Mouse (Mus musculus): ENCODE results near the gene Tbc1d2b. TPM values are rescaled to one million over a fixed set of nuclear protein-coding genes. Genes with fewer than 3 reads are reported as not detected.

The Tbc1d2b gene
- polyA plus RNA-seq, 1 experiment from 2014 or later, result 5.8 TPM

- Histone ChIP-seq H3K9ac (replicated peaks; ENCODE audit: low read depth, low read length) (no peak overlapping the region), H3K27me3 (ENCODE audit: control insufficient read depth, insufficient read depth, low read length) (no peaks in the 10 kb centered on the region), H3K4me2 (ENCODE audit: low read depth, low read length) (no peak overlapping the region), H3K4me1 (ENCODE audit: control insufficient read depth, insufficient read depth, low read length) (no peaks in the 10 kb centered on the region), H3K27ac (ENCODE audit: low read depth, low read length) (no peak overlapping the region), H3K36me3 (ENCODE audit: control insufficient read depth, insufficient read depth, low read length) (no peaks in the 10 kb centered on the region), H3K4me3 (ENCODE audit: low read depth, low read length) (no peak overlapping the region), H3K9me3 (ENCODE audit: control insufficient read depth, low read length) (no peaks in the 10 kb centered on the region)
- WGBS, result 68% methylated on average over 7 of the region's 7 CpGs
- no peak for ATAC-seq (ENCODE audit: low read depth)
These were observed 29.0 kb downstream of the Tbc1d2b start for GRCm38 (mm10) chr9:90241618-90242017.

- H3K4me1 ChIP-seq (ENCODE audit: control insufficient read depth, insufficient read depth, low read length), result no peaks in the 10 kb centered on the region
- H3K9ac ChIP-seq (replicated peaks; ENCODE audit: low read depth, low read length), result no peak overlapping the region
- H3K4me3 ChIP-seq (ENCODE audit: low read depth, low read length), result no peak overlapping the region
- no peaks in the 10 kb centered on the region for H3K27me3 ChIP-seq (ENCODE audit: control insufficient read depth, insufficient read depth, low read length)
- 79% methylated on average over 6 of the region's 6 CpGs for WGBS
- no peaks in the 10 kb centered on the region for H3K36me3 ChIP-seq (ENCODE audit: control insufficient read depth, insufficient read depth, low read length)
- ATAC-seq (ENCODE audit: low read depth), result no peak; the same call in 1 of the 2 replicates
- H3K27ac ChIP-seq (ENCODE audit: low read depth, low read length), result no peak overlapping the region
- H3K9me3 ChIP-seq (ENCODE audit: control insufficient read depth, low read length), result no peaks in the 10 kb centered on the region
- H3K4me2 ChIP-seq (ENCODE audit: low read depth, low read length), result no peak overlapping the region
These were observed 29.6 kb downstream of the Tbc1d2b start for GRCm38 (mm10) chr9:90241041-90241440.

DNA sequence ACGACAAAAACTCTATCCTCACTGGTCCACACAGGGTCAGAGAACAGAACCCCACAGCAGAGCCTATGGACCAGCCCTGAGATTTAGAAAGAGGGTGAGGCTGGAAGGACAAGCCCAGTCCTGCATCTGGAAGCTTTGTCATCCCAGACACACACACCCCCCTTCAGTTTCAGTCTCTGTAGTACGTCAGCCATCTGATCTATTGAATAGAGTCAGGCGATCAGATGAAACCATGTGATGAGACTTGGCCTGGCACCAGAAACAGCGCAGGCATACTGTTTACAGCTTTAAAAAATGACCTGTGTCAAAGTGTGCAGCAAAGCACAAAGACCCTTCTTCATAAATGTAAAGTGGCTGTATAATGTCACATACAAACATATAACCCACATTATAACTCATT lies 30.0 kb downstream of the Tbc1d2b start:
- no peak overlapping the region for H3K27ac ChIP-seq (ENCODE audit: low read depth, low read length)
- WGBS, result 63% methylated on average over 4 of the region's 4 CpGs
- H3K4me2 ChIP-seq (ENCODE audit: low read depth, low read length), result no peak overlapping the region
- H3K4me1 ChIP-seq (ENCODE audit: control insufficient read depth, insufficient read depth, low read length), result no peaks in the 10 kb centered on the region
- no peaks in the 10 kb centered on the region for H3K9me3 ChIP-seq (ENCODE audit: control insufficient read depth, low read length)
- no peak overlapping the region for H3K4me3 ChIP-seq (ENCODE audit: low read depth, low read length)
- no peaks in the 10 kb centered on the region for H3K36me3 ChIP-seq (ENCODE audit: control insufficient read depth, insufficient read depth, low read length)
- H3K27me3 ChIP-seq (ENCODE audit: control insufficient read depth, insufficient read depth, low read length), result no peaks in the 10 kb centered on the region
- ATAC-seq (ENCODE audit: low read depth), result peak; percentile 42; the same call in 1 of the 2 replicates
- no peak overlapping the region for H3K9ac ChIP-seq (replicated peaks; ENCODE audit: low read depth, low read length)

DNA sequence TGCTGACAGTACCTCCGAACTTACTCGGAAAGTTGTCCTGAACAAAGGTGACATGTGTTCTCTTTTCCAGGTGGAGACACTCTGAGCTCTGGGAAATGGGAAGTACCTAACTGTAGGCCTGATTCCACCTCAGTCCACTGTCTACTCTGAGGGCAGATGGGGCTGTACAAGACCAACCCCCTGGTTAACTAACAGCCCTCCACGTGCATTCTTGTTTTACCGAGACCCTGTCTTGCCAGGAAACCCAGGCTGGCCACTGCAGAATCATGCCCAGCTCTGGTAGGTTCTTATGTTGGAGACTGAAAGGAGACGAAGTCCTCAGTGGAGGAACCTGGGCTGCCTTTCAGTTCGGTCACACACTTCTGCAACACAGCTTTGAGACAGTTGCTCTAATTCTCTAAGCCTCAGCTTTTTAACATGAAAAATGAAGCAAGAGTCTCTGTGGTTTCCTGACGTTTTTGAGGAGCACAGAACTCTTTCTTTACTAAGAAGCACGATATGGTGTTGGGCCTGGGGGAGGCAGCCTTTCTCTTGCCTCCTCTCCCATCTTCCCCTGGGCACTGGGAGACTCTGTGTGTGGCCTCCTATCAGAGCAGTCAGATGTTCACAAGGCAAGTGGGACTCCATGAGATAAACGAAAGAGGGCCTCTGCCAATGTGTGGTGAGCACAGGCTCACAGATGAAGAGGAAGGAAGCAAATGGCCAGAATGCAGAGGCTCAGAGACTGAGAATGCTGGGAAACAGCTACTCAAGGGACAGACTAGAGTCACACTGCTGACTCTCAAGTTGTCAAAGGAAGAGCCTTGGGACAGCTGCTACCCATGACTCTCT lies 33.2 kb downstream of the Tbc1d2b start:
- no peaks in the 10 kb centered on the region for H3K9me3 ChIP-seq (ENCODE audit: control insufficient read depth, low read length)
- H3K27me3 ChIP-seq (ENCODE audit: control insufficient read depth, insufficient read depth, low read length), result no peaks in the 10 kb centered on the region
- 91% methylated on average over 9 of the region's 9 CpGs for WGBS
- no peak overlapping the region for H3K9ac ChIP-seq (replicated peaks; ENCODE audit: low read depth, low read length)
- H3K4me1 ChIP-seq (ENCODE audit: control insufficient read depth, insufficient read depth, low read length), result no peaks in the 10 kb centered on the region
- ATAC-seq (ENCODE audit: low read depth), result no peak
- no peak overlapping the region for H3K4me3 ChIP-seq (ENCODE audit: low read depth, low read length)
- H3K36me3 ChIP-seq (ENCODE audit: control insufficient read depth, insufficient read depth, low read length), result no peaks in the 10 kb centered on the region
- no peak overlapping the region for H3K4me2 ChIP-seq (ENCODE audit: low read depth, low read length)
- H3K27ac ChIP-seq (ENCODE audit: low read depth, low read length), result no peak overlapping the region

GRCm38 (mm10) chr9:90236817-90237216 lies 33.8 kb downstream of the Tbc1d2b start:
- H3K27ac ChIP-seq (ENCODE audit: low read depth, low read length), result no peak overlapping the region
- H3K4me1 ChIP-seq (ENCODE audit: control insufficient read depth, insufficient read depth, low read length), result no peaks in the 10 kb centered on the region
- no peaks in the 10 kb centered on the region for H3K27me3 ChIP-seq (ENCODE audit: control insufficient read depth, insufficient read depth, low read length)
- WGBS, result 95% methylated on average over 5 of the region's 5 CpGs
- H3K4me2 ChIP-seq (ENCODE audit: low read depth, low read length), result no peak overlapping the region
- no peaks in the 10 kb centered on the region for H3K9me3 ChIP-seq (ENCODE audit: control insufficient read depth, low read length)
- H3K36me3 ChIP-seq (ENCODE audit: control insufficient read depth, insufficient read depth, low read length), result no peaks in the 10 kb centered on the region
- H3K9ac ChIP-seq (replicated peaks; ENCODE audit: low read depth, low read length), result no peak overlapping the region
- H3K4me3 ChIP-seq (ENCODE audit: low read depth, low read length), result no peak overlapping the region
- no peak for ATAC-seq (ENCODE audit: low read depth)

GRCm38 (mm10) chr9:90235258-90235882 lies 35.2 kb downstream of the Tbc1d2b start:
- Histone ChIP-seq H3K27me3 (ENCODE audit: control insufficient read depth, insufficient read depth, low read length) (no peaks in the 10 kb centered on the region), H3K9me3 (ENCODE audit: control insufficient read depth, low read length) (no peaks in the 10 kb centered on the region), H3K4me1 (ENCODE audit: control insufficient read depth, insufficient read depth, low read length) (no peaks in the 10 kb centered on the region), H3K36me3 (ENCODE audit: control insufficient read depth, insufficient read depth, low read length) (no peaks in the 10 kb centered on the region), H3K27ac (ENCODE audit: low read depth, low read length) (no peak overlapping the region), H3K9ac (replicated peaks; ENCODE audit: low read depth, low read length) (no peak overlapping the region), H3K4me2 (ENCODE audit: low read depth, low read length) (no peak overlapping the region), H3K4me3 (ENCODE audit: low read depth, low read length) (no peak overlapping the region)
- 86% methylated on average over 10 of the region's 10 CpGs for WGBS
- ATAC-seq (ENCODE audit: low read depth), result no peak

DNA sequence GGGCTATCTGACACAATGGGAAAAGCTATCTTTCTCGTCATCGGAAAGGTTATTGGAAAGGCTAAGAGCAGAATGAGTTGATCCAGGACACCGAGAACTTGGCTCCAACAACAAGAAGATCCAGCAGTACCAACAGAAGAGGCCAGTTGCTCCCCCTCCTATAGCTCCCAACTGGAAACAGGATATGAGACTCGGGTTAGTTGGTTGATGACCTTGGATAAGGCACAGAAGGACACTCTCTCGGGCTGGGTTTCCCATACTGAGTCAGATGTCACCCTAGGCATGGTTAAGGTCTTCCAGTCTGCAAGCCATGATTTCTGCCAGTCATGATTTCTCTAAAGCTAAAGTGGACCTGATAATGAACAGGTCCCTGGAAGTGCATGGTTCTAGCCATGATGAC lies 35.8 kb downstream of the Tbc1d2b start:
- no peak for ATAC-seq (ENCODE audit: low read depth)

DNA sequence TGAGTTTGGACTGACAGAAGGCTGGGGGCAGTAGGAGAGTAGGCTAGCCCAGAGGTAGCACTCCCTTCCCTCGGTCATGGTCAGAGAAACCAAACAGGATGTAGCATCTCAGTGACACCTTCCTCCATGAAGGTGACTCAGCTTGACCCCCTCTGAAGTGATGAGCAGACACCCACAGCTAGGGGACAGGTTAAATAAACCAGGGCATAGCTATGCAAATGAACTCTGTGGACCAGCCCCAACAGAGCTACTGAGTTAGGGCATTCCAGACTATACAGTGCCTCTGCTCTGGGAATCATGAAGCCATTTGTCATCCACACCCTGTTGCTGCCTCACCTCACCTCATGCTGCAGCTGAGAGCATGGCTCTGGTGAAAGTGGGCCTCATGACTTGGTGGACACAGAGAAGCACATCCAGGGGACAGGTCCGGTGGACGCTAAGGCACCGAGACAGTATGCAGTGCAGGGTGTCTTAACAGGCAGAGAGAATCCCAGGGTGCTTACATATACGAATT lies 36.6 kb downstream of the Tbc1d2b start:
- Histone ChIP-seq H3K27ac (ENCODE audit: low read depth, low read length) (no peak overlapping the region), H3K4me1 (ENCODE audit: control insufficient read depth, insufficient read depth, low read length) (no peaks in the 10 kb centered on the region), H3K4me2 (ENCODE audit: low read depth, low read length) (no peak overlapping the region), H3K4me3 (ENCODE audit: low read depth, low read length) (no peak overlapping the region), H3K36me3 (ENCODE audit: control insufficient read depth, insufficient read depth, low read length) (no peaks in the 10 kb centered on the region), H3K27me3 (ENCODE audit: control insufficient read depth, insufficient read depth, low read length) (no peaks in the 10 kb centered on the region), H3K9ac (replicated peaks; ENCODE audit: low read depth, low read length) (no peak overlapping the region), H3K9me3 (ENCODE audit: control insufficient read depth, low read length) (no peaks in the 10 kb centered on the region)
- ATAC-seq (ENCODE audit: low read depth), result no peak
- 92% methylated on average over 5 of the region's 5 CpGs for WGBS

More for the DNA sequence above, 35.8 kb downstream of the Tbc1d2b start:
- 95% methylated on average over 5 of the region's 5 CpGs for WGBS
- no peak overlapping the region for H3K27ac ChIP-seq (ENCODE audit: low read depth, low read length)
- no peaks in the 10 kb centered on the region for H3K27me3 ChIP-seq (ENCODE audit: control insufficient read depth, insufficient read depth, low read length)
- no peaks in the 10 kb centered on the region for H3K36me3 ChIP-seq (ENCODE audit: control insufficient read depth, insufficient read depth, low read length)
- H3K4me2 ChIP-seq (ENCODE audit: low read depth, low read length), result no peak overlapping the region
- H3K9me3 ChIP-seq (ENCODE audit: control insufficient read depth, low read length), result no peaks in the 10 kb centered on the region
- no peak overlapping the region for H3K4me3 ChIP-seq (ENCODE audit: low read depth, low read length)
- no peak overlapping the region for H3K9ac ChIP-seq (replicated peaks; ENCODE audit: low read depth, low read length)
- no peaks in the 10 kb centered on the region for H3K4me1 ChIP-seq (ENCODE audit: control insufficient read depth, insufficient read depth, low read length)

All from neural tube, embryonic 14.5 days (tissue).